Mouse (Mus musculus) myocyte (in vitro differentiated cells): ENCODE measurements around the gene Rap1gap2.

ENCODE experiments used
- CEBPB ChIP-seq: IDR thresholded peaks from 2 replicates; pipeline ENCODE4 v1.6.1; 2011; ENCODE audit warnings: mild to moderate bottlenecking, moderate library complexity; ENCODE audit not compliant: poor library complexity, insufficient read depth, severe bottlenecking
- MAX ChIP-seq: IDR thresholded peaks from one replicate; pipeline ENCODE4 v1.6.1; 2011; ENCODE audit warnings: low read depth, mild to moderate bottlenecking, control low read depth
- MYOG ChIP-seq, 3 experiments: IDR thresholded peaks; one replicate each; pipeline ENCODE4 v1.6.1; 2011; ENCODE audit warnings: control low read depth in 2 of 3, low read depth in 2 of 3, mild to moderate bottlenecking in 2 of 3; ENCODE audit not compliant: insufficient read length in 2 of 3, control insufficient read depth in 1 of 3, insufficient read depth in 1 of 3
- POLR2A ChIP-seq: IDR thresholded peaks from one replicate; pipeline ENCODE4 v1.6.1; 2011; ENCODE audit warnings: low read depth, mild to moderate bottlenecking, control low read depth, moderate library complexity; ENCODE audit not compliant: insufficient read length
- REST ChIP-seq: IDR thresholded peaks from one replicate; pipeline ENCODE4 v1.6.1; 2011; ENCODE audit warnings: mild to moderate bottlenecking, control low read depth, moderate library complexity; ENCODE audit not compliant: insufficient read depth, insufficient read length
- TCF12 ChIP-seq: IDR thresholded peaks from one replicate; pipeline ENCODE4 v1.6.1; 2011; ENCODE audit warnings: mild to moderate bottlenecking, control low read depth; ENCODE audit not compliant: poor library complexity, insufficient read depth, severe bottlenecking
- USF1 ChIP-seq: IDR thresholded peaks from one replicate; pipeline ENCODE4 v1.6.1; 2011; ENCODE audit warnings: low read depth, mild to moderate bottlenecking, control low read depth, moderate library complexity

DNA sequence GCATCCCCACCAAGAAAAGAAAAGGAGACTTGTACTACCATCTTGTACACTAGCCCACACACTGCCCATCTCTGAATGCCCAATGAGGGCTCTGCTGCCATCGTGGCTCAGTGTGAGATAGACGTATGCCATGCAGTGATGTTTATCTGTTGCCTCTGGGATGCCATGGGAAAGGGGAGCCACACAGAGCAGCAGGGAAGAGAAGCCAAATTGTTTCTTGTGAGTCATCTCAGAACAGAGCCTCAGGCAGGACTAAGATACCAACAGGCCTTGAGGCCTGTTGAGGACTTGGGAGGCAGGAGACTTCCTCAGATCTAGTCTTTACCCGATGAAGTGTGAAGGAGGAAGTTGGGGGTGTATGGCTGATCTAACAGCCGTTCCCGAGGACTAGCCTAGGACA, 126.8 kb downstream of the Rap1gap2 start:
- TF ChIP-seq POLR2A (no peak), REST (no peak), MYOG (IDR thresholded peaks at IDR 0.05; ENCODE audit: control insufficient read depth in 1 of 3, insufficient read depth in 1 of 3, insufficient read length in 2 of 3, low read depth in 2 of 3) (no peak), CEBPB (no peak), USF1 (no peak), MAX (no peak), TCF12 (no peak)
